Mouse (Mus musculus): ENCODE measurements around the gene Myo16. TPM values are rescaled to one million over a fixed set of nuclear protein-coding genes. Genes with fewer than 3 reads are reported as not detected.

The Myo16 gene
- polyA plus RNA-seq, 1 experiment from 2014 or later: 0.01 TPM

- no peak overlapping the region for H3K9ac ChIP-seq (replicated peaks)
- no peak overlapping the region for H3K4me3 ChIP-seq (ENCODE audit: low read depth, low read length)
- H3K27me3 ChIP-seq (ENCODE audit: insufficient read depth, low read length): no peaks in the 10 kb centered on the region
- no peak for ATAC-seq
- WGBS (ENCODE audit: insufficient replicate concordance): 79% methylated on average over 3 of the region's 3 CpGs
- no peak overlapping the region for H3K27ac ChIP-seq (ENCODE audit: low read depth)
- no peaks in the 10 kb centered on the region for H3K36me3 ChIP-seq (replicated peaks; ENCODE audit: insufficient read depth, low read length)
- TF ChIP-seq CTCF (IDR thresholded peaks at IDR 0.05; ENCODE audit: low read depth) (no peak), EP300 (IDR thresholded peaks at IDR 0.05; ENCODE audit: low read depth) (no peak)
- no peaks in the 10 kb centered on the region; the same call in 1 of the 2 replicates for H3K9me3 ChIP-seq (ENCODE audit: low read length)
- H3K4me1 ChIP-seq (ENCODE audit: insufficient read depth): no peaks in the 10 kb centered on the region
- DNase-seq: no peak
- H3K4me2 ChIP-seq (ENCODE audit: low read depth, low read length): no peak overlapping the region
Measured at GRCm38 (mm10) chr8:10549434-10549833, 395.7 kb downstream of the Myo16 start.

DNA sequence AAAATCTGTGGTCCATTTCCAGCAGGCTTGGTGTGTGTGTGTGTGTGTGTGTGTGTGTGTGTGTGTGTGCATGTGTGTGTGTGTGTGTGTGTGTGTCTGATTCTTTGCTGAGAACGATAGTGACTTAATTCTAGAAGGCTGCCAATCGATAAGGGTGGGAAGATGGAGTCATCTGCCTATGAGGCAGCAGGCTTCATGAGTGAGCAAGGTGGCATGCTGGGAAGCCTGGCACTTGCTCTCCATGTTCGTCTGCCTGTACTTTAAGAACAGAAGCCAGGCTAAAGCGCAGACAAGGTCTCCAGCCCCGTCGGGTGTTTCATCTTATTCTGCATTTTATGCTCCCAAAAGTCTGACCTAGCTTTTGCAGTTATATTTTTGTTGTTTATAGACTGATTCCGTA lies 404.2 kb downstream of the Myo16 start:
- 72% methylated on average over 7 of the region's 7 CpGs for WGBS (ENCODE audit: insufficient replicate concordance)
- TF ChIP-seq CTCF (IDR thresholded peaks at IDR 0.05; ENCODE audit: low read depth) (no peak), EP300 (IDR thresholded peaks at IDR 0.05; ENCODE audit: low read depth) (no peak)
- Histone ChIP-seq H3K4me2 (ENCODE audit: low read depth, low read length) (no peak overlapping the region), H3K9me3 (ENCODE audit: low read length) (no peaks in the 10 kb centered on the region), H3K9ac (replicated peaks) (no peak overlapping the region), H3K4me3 (ENCODE audit: low read depth, low read length) (no peak overlapping the region), H3K27me3 (ENCODE audit: insufficient read depth, low read length) (no peaks in the 10 kb centered on the region), H3K4me1 (ENCODE audit: insufficient read depth) (no peaks in the 10 kb centered on the region), H3K27ac (ENCODE audit: low read depth) (no peak overlapping the region), H3K36me3 (replicated peaks; ENCODE audit: insufficient read depth, low read length) (no peaks in the 10 kb centered on the region)
- DNase-seq (no peak), ATAC-seq (no peak)

DNA sequence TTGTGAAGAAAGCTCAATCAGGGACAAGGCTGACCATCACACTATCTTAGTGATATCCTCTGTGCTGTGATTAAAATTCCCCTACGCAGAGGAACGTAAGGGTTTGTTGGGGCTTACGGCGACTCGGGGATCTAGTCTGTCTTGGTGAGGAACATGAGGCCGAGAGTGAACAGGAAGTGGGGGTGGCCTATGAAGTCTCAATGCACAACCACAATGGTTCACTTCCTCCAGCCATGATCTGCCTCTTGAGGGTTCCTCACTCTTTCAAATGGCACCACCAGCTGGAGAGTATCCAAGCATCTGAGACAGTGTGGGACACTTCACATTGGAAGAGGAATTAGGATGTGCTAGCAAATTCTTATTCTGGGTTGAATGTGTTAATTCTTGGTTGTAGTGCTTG lies 405.8 kb downstream of the Myo16 start:
- Histone ChIP-seq H3K9ac (replicated peaks) (no peak overlapping the region), H3K4me2 (ENCODE audit: low read depth, low read length) (no peak overlapping the region), H3K27ac (ENCODE audit: low read depth) (no peak overlapping the region), H3K9me3 (ENCODE audit: low read length) (no peaks in the 10 kb centered on the region), H3K27me3 (ENCODE audit: insufficient read depth, low read length) (no peaks in the 10 kb centered on the region), H3K4me3 (ENCODE audit: low read depth, low read length) (no peak overlapping the region), H3K4me1 (ENCODE audit: insufficient read depth) (no peaks in the 10 kb centered on the region), H3K36me3 (replicated peaks; ENCODE audit: insufficient read depth, low read length) (no peaks in the 10 kb centered on the region)
- TF ChIP-seq EP300 (IDR thresholded peaks at IDR 0.05; ENCODE audit: low read depth) (no peak), CTCF (IDR thresholded peaks at IDR 0.05; ENCODE audit: low read depth) (no peak)
- ATAC-seq: no peak
- 62% methylated on average over 6 of the region's 6 CpGs for WGBS (ENCODE audit: insufficient replicate concordance)
- DNase-seq: no peak

DNA sequence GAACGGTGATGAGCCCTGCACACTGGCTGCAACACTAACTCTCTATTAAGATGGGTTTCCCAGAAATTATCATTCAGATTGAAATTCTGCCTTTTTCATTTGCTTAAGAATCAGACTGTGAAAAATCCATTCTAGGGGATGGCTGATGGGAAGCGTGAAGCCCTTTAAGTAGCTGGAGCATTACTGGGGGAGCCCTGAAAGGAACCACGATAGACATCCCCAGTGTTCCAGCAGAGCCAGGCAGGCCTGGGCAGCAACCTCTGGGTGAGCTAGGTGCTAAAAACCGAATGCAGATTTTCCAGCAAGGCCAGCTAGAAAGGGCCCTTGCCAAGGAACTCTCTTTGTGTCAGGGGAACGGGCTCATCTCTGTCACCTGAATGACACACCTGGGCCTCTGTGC lies 407.9 kb downstream of the Myo16 start:
- ATAC-seq (no peak), DNase-seq (no peak)
- H3K9ac ChIP-seq (replicated peaks): no peak overlapping the region
- no peaks in the 10 kb centered on the region for H3K9me3 ChIP-seq (ENCODE audit: low read length)
- H3K4me2 ChIP-seq (ENCODE audit: low read depth, low read length): no peak overlapping the region
- 71% methylated on average over 5 of the region's 5 CpGs for WGBS (ENCODE audit: insufficient replicate concordance)
- no peak overlapping the region for H3K4me3 ChIP-seq (ENCODE audit: low read depth, low read length)
- TF ChIP-seq EP300 (IDR thresholded peaks at IDR 0.05; ENCODE audit: low read depth): no peak
- TF ChIP-seq CTCF (IDR thresholded peaks at IDR 0.05; ENCODE audit: low read depth): no peak
- no peaks in the 10 kb centered on the region for H3K27me3 ChIP-seq (ENCODE audit: insufficient read depth, low read length)
- H3K27ac ChIP-seq (ENCODE audit: low read depth): no peak overlapping the region
- no peaks in the 10 kb centered on the region for H3K36me3 ChIP-seq (replicated peaks; ENCODE audit: insufficient read depth, low read length)
- H3K4me1 ChIP-seq (ENCODE audit: insufficient read depth): no peaks in the 10 kb centered on the region

- H3K27ac ChIP-seq (ENCODE audit: low read depth): no peak overlapping the region
- H3K9me3 ChIP-seq (ENCODE audit: low read length): no peaks in the 10 kb centered on the region
- no peak overlapping the region for H3K9ac ChIP-seq (replicated peaks)
- H3K27me3 ChIP-seq (ENCODE audit: insufficient read depth, low read length): no peaks in the 10 kb centered on the region
- no peak overlapping the region for H3K4me2 ChIP-seq (ENCODE audit: low read depth, low read length)
- H3K4me1 ChIP-seq (ENCODE audit: insufficient read depth): no peaks in the 10 kb centered on the region
- no peaks in the 10 kb centered on the region for H3K36me3 ChIP-seq (replicated peaks; ENCODE audit: insufficient read depth, low read length)
- no peak for DNase-seq
- no peak overlapping the region for H3K4me3 ChIP-seq (ENCODE audit: low read depth, low read length)
- 75% methylated on average over 13 of the region's 13 CpGs for WGBS (ENCODE audit: insufficient replicate concordance)
- no peak for TF ChIP-seq EP300 (IDR thresholded peaks at IDR 0.05; ENCODE audit: low read depth)
- no peak for ATAC-seq
Measured at GRCm38 (mm10) chr8:10562046-10562445, 408.3 kb downstream of the Myo16 start.

DNA sequence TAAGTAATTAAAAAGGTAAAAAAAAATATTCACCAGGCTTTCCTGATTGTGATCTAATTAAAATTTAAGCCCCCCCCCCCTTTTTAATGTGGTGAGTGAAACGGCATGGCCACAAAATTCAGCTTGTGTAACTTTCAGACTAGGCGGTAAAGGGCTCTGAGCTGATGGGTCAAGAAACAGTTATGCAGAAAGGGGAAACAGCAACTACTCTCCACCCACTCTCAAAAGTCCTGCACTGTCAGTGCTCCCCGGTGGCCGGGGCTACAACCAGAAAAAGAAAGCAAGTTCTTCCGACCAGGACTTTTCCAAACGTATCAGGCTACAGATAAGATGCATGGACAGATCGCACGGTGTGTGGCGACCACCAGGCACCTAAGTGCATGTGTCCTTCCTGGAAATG lies 408.9 kb downstream of the Myo16 start:
- no peak overlapping the region for H3K9ac ChIP-seq (replicated peaks)
- no peak overlapping the region for H3K4me2 ChIP-seq (ENCODE audit: low read depth, low read length)
- no peak for DNase-seq
- H3K4me3 ChIP-seq (ENCODE audit: low read depth, low read length): no peak overlapping the region
- no peak overlapping the region for H3K27ac ChIP-seq (ENCODE audit: low read depth)
- H3K36me3 ChIP-seq (replicated peaks; ENCODE audit: insufficient read depth, low read length): no peaks in the 10 kb centered on the region
- H3K27me3 ChIP-seq (ENCODE audit: insufficient read depth, low read length): no peaks in the 10 kb centered on the region
- WGBS (ENCODE audit: insufficient replicate concordance): 73% methylated on average over 9 of the region's 9 CpGs
- ATAC-seq: no peak
- H3K4me1 ChIP-seq (ENCODE audit: insufficient read depth): no peaks in the 10 kb centered on the region
- TF ChIP-seq EP300 (IDR thresholded peaks at IDR 0.05; ENCODE audit: low read depth) (no peak), CTCF (IDR thresholded peaks at IDR 0.05; ENCODE audit: low read depth) (no peak)
- H3K9me3 ChIP-seq (ENCODE audit: low read length): no peaks in the 10 kb centered on the region
